Mouse (Mus musculus) layer of hippocampus, postnatal 36 days (tissue): ENCODE results near the gene Hspa1b. TPM values are rescaled to one million over a fixed set of nuclear protein-coding genes. Genes with fewer than 3 reads are reported as not detected.
"Not testable (repeated sequence)": the region's sequence is repeated elsewhere in the genome, so short reads cannot be mapped to it uniquely, and the experiment has no call there.

Experiments used
- DNase-seq, 2 experiments: peaks; one replicate each; pipeline ENCODE4 v3.0.0; 2022
- total RNA-seq, 2 experiments: library from RNA; stranded (reverse); gene quantifications; 2 replicates each; pipeline ENCODE4 v1.2.3; 2021

The Hspa1b gene
- total RNA-seq, 2 experiments from 2014 or later = 28.0 to 35.6 TPM

DNA sequence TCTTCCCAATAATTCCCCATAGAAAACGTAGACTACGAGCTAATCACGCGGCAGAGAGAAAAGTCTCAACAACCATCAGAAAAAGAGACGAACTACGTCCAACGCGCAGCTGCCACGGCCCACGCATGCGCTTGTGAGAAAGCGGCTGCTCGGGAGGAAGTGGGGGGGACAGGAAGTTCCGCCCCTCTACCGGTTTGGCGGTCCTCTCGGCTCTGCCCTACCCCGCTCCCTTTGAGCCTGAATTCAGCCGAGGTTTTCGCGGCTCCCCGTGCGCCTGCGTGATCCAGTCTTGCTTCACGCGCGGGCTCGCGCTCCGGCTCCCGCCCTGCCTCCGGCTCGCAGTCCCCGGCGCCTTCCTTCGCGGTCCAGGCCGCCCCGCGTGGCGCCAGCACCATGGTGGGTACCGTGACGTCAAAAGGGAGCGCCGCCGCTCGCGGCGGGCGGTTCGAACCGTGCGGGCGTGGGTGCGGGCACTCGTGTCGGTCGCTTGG lies 22.7 kb upstream of the Hspa1b start, which contains the start of gene Lsm2:
Gene Lsm2, plus strand, starts transcription at position 173 of the 491 bp plus-strand sequence.
- peak; percentile 95 to 96 for DNase-seq

DNA sequence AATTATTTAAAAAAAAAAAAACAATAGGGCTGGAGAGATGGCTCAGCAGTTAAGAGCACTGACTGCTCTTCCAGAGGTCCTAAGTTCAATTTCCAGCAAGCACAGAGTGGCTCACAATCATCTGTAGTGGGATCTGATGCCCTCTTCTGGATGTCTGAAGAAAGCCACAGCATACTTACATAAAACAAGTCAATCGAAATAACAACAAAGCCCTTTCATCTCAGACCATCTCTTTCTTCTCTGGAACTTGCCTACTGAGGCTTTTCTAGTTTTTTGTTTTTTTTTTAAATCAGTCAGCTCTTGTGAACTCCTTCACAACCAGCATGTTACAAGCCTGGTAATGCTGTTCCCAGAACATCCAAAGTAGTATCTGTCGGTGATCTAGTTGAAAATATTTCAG lies 21.6 kb upstream of the Hspa1b start:
- DNase-seq = no peak

GRCm38 (mm10) chr17:34979631-34980030 lies 20.6 kb upstream of the Hspa1b start:
- DNase-seq = no peak

GRCm38 (mm10) chr17:34978239-34978638 lies 19.2 kb upstream of the Hspa1b start:
- no peak for DNase-seq

- DNase-seq = no peak
Observed at GRCm38 (mm10) chr17:34977000-34977399, 18.0 kb upstream of the Hspa1b start.

- no peak for DNase-seq
Observed at GRCm38 (mm10) chr17:34975581-34976492, 16.8 kb upstream of the Hspa1b start.

DNA sequence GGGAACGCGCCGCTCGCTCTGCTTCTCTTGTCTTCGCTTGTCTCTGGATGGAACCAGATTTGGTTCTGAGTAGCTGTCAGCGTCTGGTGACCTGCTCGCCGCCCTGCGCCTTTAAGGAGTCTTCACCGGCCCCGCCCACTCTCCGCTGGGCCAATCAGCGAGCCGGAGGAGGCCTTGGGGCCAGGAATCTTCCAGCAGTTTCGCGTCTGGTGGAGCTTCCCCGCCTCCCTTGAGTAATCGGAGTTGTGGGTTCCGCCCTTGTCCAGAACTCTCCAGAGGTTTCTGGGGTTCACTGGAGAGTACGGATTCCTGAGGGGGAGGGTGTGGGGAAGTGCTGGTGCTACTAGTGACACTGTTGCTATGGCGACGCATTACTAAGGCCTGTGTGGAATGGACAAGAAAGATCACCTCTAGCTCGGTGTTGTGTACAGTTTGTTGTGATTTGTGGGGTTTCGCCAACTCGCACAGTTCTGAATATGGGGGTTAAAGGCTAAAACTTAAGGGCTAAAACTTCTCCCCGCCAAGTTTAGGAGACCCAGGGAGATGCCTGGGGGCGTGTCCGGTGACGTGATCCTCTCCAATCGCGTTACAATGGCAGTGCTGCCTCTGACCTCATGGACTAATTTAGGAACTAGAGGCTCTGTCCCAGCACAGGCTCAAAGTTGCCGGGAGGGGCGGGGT lies 13.2 kb upstream of the Hspa1b start, which contains the start of the genes Hspa1a and Hspa1l:
Gene Hspa1a, minus strand, starts transcription at position 88 of the 681 bp plus-strand sequence.
Gene Hspa1l, plus strand, starts transcription at position 635 of the 681 bp plus-strand sequence.
- DNase-seq = peak; percentile 76 to 82

DNA sequence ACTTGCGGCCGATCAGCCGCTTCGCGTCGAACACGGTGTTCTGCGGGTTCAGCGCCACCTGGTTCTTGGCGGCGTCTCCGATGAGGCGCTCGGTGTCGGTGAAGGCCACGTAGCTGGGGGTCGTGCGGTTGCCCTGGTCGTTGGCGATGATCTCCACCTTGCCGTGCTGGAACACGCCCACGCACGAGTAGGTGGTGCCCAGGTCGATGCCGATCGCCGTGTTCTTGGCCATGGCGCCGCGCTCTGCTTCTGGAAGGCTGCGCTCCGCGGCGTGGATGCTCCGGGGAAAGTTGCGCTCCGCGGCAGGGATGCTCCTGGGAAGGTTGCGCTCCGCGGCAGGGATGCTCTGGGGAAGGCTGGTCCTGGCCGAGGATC lies 12.6 kb upstream of the Hspa1b start:
- DNase-seq = not testable (repeated sequence)

- not testable (repeated sequence) for DNase-seq
Observed at GRCm38 (mm10) chr17:34970850-34971249, 11.8 kb upstream of the Hspa1b start.

GRCm38 (mm10) chr17:34969822-34970221 lies 10.8 kb upstream of the Hspa1b start, which contains the start of gene Gm20481:
Gene Gm20481, plus strand, starts transcription at chr17:34969912.
- DNase-seq = not testable (repeated sequence)

DNA sequence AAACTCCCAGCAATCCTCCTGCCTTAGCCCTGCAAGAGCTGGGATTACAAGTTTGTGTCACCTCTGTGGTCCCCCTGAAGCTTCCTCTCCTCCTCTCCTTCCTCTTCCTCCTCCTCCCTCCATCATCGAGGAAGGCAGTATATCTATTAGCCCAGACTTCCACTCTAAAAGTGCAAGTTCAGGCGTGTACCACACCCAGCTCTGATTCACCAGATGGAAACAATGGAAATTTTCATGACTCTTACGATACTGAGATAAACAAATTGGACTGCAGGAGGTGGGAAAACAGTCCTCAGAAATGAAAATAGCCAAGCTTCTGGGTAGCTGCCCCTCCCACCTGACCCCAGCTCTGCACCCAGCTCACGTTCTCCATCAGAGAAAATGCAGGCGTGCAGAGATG lies 6.6 kb upstream of the Hspa1b start:
- no peak for DNase-seq

DNA sequence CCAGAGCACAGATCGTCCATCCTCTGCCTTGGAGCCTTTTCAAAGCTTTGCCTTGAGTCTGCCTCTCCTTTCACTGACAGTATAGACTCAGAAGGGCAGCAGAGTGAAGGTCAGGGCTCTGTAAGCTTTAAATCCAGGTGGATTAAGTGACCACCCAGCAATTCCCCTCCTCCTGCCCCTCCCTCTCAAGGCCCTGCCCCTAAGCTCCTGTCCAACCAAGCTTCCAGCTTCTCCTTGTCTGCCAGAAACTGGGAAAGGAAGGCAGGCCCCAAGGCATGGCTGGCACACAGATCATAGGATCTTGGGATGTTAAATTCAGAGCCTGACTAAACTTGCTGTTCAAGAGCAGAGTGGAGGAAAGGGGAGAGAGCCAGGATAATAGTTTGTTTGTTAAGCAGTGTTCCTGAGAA lies 5.6 kb upstream of the Hspa1b start:
- no peak for DNase-seq

DNA sequence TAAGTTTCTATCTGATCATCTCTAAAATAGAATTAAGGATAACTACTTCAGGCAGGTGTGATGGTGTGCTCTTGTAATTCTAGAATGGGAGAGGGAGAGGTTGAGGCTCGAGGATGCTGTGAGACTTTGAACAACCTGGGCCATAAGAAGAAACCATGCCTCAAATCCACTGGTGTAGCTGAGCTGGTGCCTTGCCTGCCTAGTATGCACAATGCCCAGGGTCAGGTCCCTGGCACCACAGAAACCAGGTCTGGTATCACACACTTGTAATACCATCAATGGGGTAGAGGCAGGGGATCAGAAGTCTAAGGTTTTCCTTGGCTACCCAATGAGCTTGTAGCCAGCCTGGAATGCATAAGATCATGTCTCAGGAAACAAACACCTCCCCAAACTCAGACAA lies 3.8 kb upstream of the Hspa1b start:
- DNase-seq = no peak

DNA sequence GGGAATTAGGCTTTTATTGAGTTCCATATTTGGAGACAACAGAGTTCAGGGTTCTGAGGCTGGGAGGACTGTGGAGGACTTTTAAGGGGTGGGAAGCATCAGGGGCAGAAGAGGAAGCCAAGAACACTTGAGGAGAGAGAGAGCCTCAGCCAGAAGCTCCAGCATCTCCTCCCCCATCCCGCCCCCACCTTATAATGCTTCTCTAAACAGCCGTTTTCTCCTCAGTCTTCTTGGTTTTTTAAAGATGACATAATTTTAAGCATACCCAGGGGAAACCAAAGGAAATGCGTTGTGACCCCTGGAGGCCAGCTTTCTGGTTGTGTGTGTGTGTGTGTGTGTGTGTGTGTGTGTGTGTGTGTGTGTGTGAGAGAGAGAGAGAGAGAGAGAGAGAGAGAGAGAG lies 3.1 kb upstream of the Hspa1b start:
- DNase-seq = no peak

- DNase-seq = no peak
Observed at GRCm38 (mm10) chr17:34960702-34961493, 1.9 kb upstream of the Hspa1b start.

DNA sequence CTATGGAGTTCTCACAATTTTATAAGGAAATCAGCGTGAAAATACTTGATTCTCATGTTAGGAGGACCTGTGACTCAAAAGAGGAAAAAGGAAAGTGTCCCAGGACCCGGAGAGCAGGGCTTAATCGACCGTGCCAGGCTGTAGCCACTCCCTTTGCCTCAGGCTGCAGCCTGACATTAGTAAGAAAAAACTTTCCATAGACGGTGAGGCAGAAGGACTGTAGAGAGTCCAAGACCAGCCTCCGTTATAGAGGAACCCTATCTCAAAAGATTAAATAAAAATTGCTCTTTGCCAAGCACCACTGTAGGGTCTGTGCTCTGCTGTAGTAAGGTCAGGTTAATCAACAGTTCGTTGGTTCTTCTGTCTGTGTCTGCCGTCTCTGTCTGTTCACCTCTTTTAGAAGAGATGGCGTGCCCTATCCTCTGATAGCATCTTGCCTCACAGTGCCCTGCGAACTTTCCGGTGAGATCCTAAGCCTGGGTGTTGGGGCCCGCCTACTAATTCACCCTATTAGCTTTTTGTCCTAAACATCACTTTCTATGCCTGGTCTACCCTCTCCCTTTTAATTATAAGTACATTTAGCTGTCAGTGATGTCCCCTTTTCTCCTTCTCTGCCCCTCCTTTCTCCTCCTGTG lies 960 bp upstream of the Hspa1b start:
- DNase-seq = no peak

DNA sequence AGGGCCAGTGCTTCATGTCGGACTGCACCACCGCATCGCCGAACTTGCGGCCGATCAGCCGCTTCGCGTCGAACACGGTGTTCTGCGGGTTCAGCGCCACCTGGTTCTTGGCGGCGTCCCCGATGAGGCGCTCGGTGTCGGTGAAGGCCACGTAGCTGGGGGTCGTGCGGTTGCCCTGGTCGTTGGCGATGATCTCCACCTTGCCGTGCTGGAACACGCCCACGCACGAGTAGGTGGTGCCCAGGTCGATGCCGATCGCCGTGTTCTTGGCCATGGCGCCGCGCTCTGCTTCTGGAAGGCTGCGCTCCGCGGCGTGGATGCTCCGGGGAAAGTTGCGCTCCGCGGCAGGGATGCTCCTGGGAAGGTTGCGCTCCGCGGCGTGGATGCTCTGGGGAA lies 306 bp downstream of the Hspa1b start:
- DNase-seq = not testable (repeated sequence)

- not testable (repeated sequence) for DNase-seq
Observed at GRCm38 (mm10) chr17:34957966-34958365, 1.1 kb downstream of the Hspa1b start.

DNA sequence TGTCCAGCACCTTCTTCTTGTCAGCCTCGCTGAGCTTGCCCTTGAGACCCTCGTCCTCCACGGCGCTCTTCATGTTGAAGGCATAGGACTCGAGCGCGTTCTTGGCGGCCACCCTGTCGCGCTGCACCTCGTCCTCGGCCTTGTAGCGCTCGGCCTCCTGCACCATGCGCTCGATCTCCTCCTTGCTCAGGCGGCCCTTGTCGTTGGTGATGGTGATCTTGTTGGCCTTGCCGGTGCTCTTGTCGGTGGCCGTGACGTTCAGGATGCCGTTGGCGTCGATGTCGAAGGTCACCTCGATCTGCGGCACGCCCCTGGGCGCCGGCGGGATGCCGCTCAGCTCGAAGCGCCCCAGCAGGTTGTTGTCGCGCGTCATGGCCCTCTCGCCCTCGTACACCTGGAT lies 1.7 kb downstream of the Hspa1b start:
- not testable (repeated sequence) for DNase-seq

- no peak for DNase-seq
Observed at GRCm38 (mm10) chr17:34956340-34956739, 2.7 kb downstream of the Hspa1b start.

DNA sequence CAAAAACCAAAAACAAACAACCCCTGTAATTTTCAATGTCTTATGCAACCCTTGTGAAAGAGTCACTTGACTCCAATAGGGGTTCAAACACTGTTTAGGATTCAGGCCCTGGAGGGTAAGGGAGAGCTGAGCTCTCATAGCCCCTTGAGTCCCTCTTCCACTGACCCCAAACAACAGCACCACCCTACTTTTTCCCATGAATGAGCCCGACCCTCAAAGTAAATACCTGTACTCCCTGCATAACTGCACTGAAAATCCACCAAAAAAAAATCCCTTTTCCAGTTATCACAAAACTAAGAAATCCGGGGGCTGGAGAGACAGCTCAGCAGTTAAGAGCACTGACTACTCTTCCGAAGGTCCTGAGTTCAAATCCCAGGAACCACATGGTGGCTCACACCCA lies 3.2 kb downstream of the Hspa1b start:
- DNase-seq = no peak

DNA sequence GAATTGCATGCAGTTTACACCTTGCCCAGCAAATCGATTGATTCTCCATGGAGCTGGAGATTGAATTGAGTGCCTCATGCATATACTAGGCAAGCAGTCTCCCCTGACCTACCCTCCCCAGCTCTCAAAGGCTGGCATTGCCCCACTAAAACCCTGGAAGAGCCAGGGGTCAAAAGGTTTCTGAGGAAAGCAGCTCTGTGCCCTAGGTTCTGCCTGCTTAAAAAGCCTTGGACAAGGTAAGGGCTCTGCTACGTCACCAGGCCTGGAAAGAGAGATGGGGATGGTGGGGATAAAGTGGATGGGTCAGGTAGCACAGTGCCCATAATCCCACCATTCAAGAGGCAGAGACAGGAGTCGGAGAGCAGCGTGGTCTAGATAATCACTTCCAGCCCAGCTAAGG lies 4.2 kb downstream of the Hspa1b start:
- DNase-seq = no peak
